Mouse (Mus musculus) heart, adult 2 months (tissue): ENCODE data around the gene Hoxa10.

ENCODE experiments used
- CTCF ChIP-seq: fragments of 200-600 bp; IDR thresholded peaks from 2 replicates; pipeline ENCODE4 v1.8.1; 2022; ENCODE audit warnings: antibody characterized with exemption, mild to moderate bottlenecking, moderate library complexity
- POLR2A ChIP-seq: fragments of 200-500 bp; IDR thresholded peaks from 2 replicates; pipeline ENCODE4 v1.6.1; 2011; ENCODE audit warnings: mild to moderate bottlenecking, low read depth, low read length, control low read depth; ENCODE audit not compliant: insufficient read depth

DNA sequence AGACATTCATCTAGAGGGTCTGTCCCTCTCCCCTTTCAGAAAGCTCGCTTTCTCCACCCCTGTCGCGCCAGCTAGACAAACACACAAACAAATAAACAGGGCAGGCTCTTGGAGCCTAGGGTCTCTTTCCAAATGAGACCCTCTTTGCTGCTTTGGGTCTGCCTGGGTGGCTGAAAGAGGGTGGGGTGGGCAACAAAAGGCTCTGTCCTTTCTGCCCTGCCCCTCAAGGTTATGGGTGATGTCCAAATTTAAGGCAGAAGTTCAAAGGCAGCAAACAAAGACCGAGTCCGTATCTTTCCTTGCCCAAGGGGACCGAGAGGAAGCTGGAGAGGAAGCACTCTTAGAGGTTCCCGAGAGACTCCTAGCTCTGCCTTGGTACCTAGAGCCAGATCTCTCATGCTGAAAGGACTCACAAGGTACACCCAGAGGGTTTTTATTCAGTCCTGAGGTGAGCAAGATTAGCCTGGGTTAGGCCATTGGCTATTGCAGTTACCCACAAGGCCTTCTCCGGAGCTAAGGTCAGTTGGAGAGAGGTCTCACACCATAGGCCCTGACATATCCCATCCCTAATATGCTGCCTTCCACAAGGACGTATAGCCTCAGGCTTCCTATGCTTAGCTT, 457 bp upstream of the Hoxa10 start:
- no peak for TF ChIP-seq POLR2A
- no peak for TF ChIP-seq CTCF
